Mouse (Mus musculus): ENCODE measurements around the gene Kl.

GRCm38 (mm10) chr5:151024483-151024882, 72.1 kb downstream of the Kl start:
- no peak for TF ChIP-seq CTCF (IDR thresholded peaks at IDR 0.05; ENCODE audit: control insufficient read depth, insufficient read depth, low read length)
- TF ChIP-seq POLR2A (IDR thresholded peaks at IDR 0.05; ENCODE audit: borderline replicate concordance, control insufficient read depth, low read depth, low read length), result no peak
